Mouse (Mus musculus) hindbrain, embryonic 16.5 days (tissue): ENCODE results near the gene Hist1h4b. TPM values are rescaled to one million over a fixed set of nuclear protein-coding genes. Genes with fewer than 3 reads are reported as not detected.
"Not testable (repeated sequence)": the region's sequence is repeated elsewhere in the genome, so short reads cannot be mapped to it uniquely, and the experiment has no call there.

ENCODE experiments used
- ATAC-seq: fragments of 200-750 bp; cut with Nextera tagmentation; 2 replicates; pipeline ENCODE4 v1.8.0; 2017; ENCODE audit warnings: moderate TSS enrichment, moderate library complexity
- H3K27ac ChIP-seq: fragments of 300-500 bp; sonication (generic); 2 replicates; pipeline ENCODE4 v1.5.1; 2014; ENCODE audit warnings: low read depth, mild to moderate bottlenecking, control low read depth, low read length, moderate library complexity
- H3K27me3 ChIP-seq: fragments of 300-500 bp; sonication (generic); replicated peaks from 2 replicates; pipeline ENCODE4 v1.6.1; 2014; ENCODE audit warnings: low read length; ENCODE audit not compliant: control insufficient read depth, insufficient read depth
- H3K36me3 ChIP-seq: fragments of 300-500 bp; sonication (generic); 2 replicates; pipeline ENCODE4 v1.6.1; 2014; ENCODE audit warnings: mild to moderate bottlenecking, low read length, moderate library complexity, mixed read lengths; ENCODE audit not compliant: control insufficient read depth, insufficient read depth
- H3K4me1 ChIP-seq: fragments of 300-500 bp; sonication (generic); 2 replicates; pipeline ENCODE4 v1.6.1; 2014; ENCODE audit warnings: low read depth, low read length; ENCODE audit not compliant: control insufficient read depth, insufficient read depth
- H3K4me2 ChIP-seq: fragments of 300-500 bp; sonication (generic); 2 replicates; pipeline ENCODE4 v1.6.1; 2014; ENCODE audit warnings: mild to moderate bottlenecking, low read length, control low read depth, moderate library complexity
- H3K4me3 ChIP-seq: fragments of 300-500 bp; sonication (generic); 2 replicates; pipeline ENCODE4 v1.5.1; 2014; ENCODE audit warnings: mild to moderate bottlenecking, low read length, control low read depth, moderate library complexity
- H3K9ac ChIP-seq: fragments of 300-500 bp; sonication (generic); 2 replicates; pipeline ENCODE4 v1.6.1; 2014; ENCODE audit warnings: low read depth, mild to moderate bottlenecking, control low read depth, low read length, moderate library complexity
- H3K9me3 ChIP-seq: fragments of 300-500 bp; sonication (generic); 2 replicates; pipeline ENCODE4 v1.6.1; 2014; ENCODE audit warnings: mild to moderate bottlenecking, low read length, moderate library complexity; ENCODE audit not compliant: control insufficient read depth
- WGBS: fragments of 180-500 bp; shearing (Covaris S2); extraction: QIAGEN DNeasy Blood & Tissue Kit; methylation state at CpG from one replicate; pipeline ENCODE4 v1.1.7; 2014; 5-methylcytosine and 5-hydroxymethylcytosine counted together
- polyA plus RNA-seq: library from polyadenylated mRNA; unstranded; fragments of >200 nt; fragmentation: Nextera tagmentation; extraction: Ambion mirVana; gene quantifications from 2 replicates; pipeline ENCODE4 v1.2.1, GENCODE M21; 2015

Gene Hist1h4b
- polyA plus RNA-seq, 1 experiment from 2014 or later = not detected

GRCm38 (mm10) chr13:23760240-23760971, 3.6 kb downstream of the Hist1h4b start:
- no peak; the same call in 1 of the 2 replicates for ATAC-seq
- Histone ChIP-seq H3K27me3 (no peaks in the 10 kb centered on the region), H3K27ac (peak overlapping the region; percentile 81), H3K36me3 (no peaks in the 10 kb centered on the region), H3K9me3 (no peaks in the 10 kb centered on the region), H3K4me1 (peaks cover 18% of the 10 kb centered on the region), H3K4me3 (peak overlapping the region; percentile 51), H3K9ac (peak overlapping the region; percentile 63), H3K4me2 (peak overlapping the region; percentile 94)
- WGBS = 2% methylated on average over 18 of the region's 27 CpGs

- Histone ChIP-seq H3K4me1 (peaks cover 18% of the 10 kb centered on the region), H3K27ac (peak within 1 kb of the TSS; percentile 82), H3K36me3 (no peaks in the 10 kb centered on the region), H3K27me3 (no peaks in the 10 kb centered on the region), H3K9ac (peak within 1 kb of the TSS; percentile 63), H3K4me3 (peak within 1 kb of the TSS; percentile 51), H3K9me3 (no peaks in the 10 kb centered on the region), H3K4me2 (peak within 1 kb of the TSS; percentile 94)
- under 1% methylated on average over 62 of the region's 72 CpGs for WGBS
- peak; percentile 84 for ATAC-seq
Observed at GRCm38 (mm10) chr13:23760972-23761864, 4.4 kb downstream of the Hist1h4b start, which contains the start of gene Hist1h4a. Hist1h4a (minus strand) TSS chr13:23761230.

GRCm38 (mm10) chr13:23761871-23762821, 5.3 kb downstream of the Hist1h4b start, which contains the start of gene Hist1h3a:
Hist1h3a (minus strand) TSS chr13:23762386.
- H3K27me3 ChIP-seq, H3K9me3 ChIP-seq, H3K36me3 ChIP-seq: not testable (repeated sequence)
- WGBS = under 1% methylated on average over 30 of the region's 52 CpGs
- Histone ChIP-seq H3K27ac (peak within 1 kb of the TSS; percentile 82), H3K9ac (peak within 1 kb of the TSS; percentile 52), H3K4me2 (peak within 1 kb of the TSS; percentile 94), H3K4me1 (peaks cover 18% of the 10 kb centered on the region), H3K4me3 (peak within 1 kb of the TSS; percentile 68)
- peak; percentile 80 for ATAC-seq

GRCm38 (mm10) chr13:23763242-23763585, 6.4 kb downstream of the Hist1h4b start:
- Histone ChIP-seq H3K4me3 (peak overlapping the region; percentile 68), H3K36me3 (no peaks in the 10 kb centered on the region), H3K9ac (no peak overlapping the region), H3K4me1 (peaks cover 15% of the 10 kb centered on the region), H3K4me2 (peak overlapping the region; percentile 94), H3K27ac (peak overlapping the region; percentile 82), H3K27me3 (no peaks in the 10 kb centered on the region), H3K9me3 (no peaks in the 10 kb centered on the region)
- no peak for ATAC-seq
- WGBS = 1% methylated on average over 10 of the region's 10 CpGs

- peak within 1 kb of the TSS; percentile 68 for H3K4me3 ChIP-seq
- no peaks in the 10 kb centered on the region for H3K36me3 ChIP-seq
- ATAC-seq = peak; percentile 80
- H3K9ac ChIP-seq = peak within 1 kb of the TSS; percentile 69
- no peaks in the 10 kb centered on the region for H3K27me3 ChIP-seq
- H3K4me1 ChIP-seq = peaks cover 15% of the 10 kb centered on the region
- H3K9me3 ChIP-seq = no peaks in the 10 kb centered on the region
- WGBS = 4% methylated on average over 34 of the region's 34 CpGs
- H3K27ac ChIP-seq = peak within 1 kb of the TSS; percentile 82
- H3K4me2 ChIP-seq = peak within 1 kb of the TSS; percentile 94
Observed at GRCm38 (mm10) chr13:23763586-23764323, 6.9 kb downstream of the Hist1h4b start, which contains the start of gene Hist1h1a. Hist1h1a (plus strand) TSS chr13:23763666.

- ATAC-seq = no peak
- Histone ChIP-seq H3K9me3 (no peaks in the 10 kb centered on the region), H3K36me3 (no peaks in the 10 kb centered on the region), H3K4me2 (peak overlapping the region; percentile 94), H3K9ac (peak overlapping the region; percentile 69), H3K27me3 (no peaks in the 10 kb centered on the region), H3K4me1 (peaks cover 15% of the 10 kb centered on the region), H3K27ac (peak overlapping the region; percentile 82), H3K4me3 (peak overlapping the region; percentile 68)
- WGBS = 42% methylated on average over 11 of the region's 12 CpGs
Observed at GRCm38 (mm10) chr13:23764324-23765171, 7.7 kb downstream of the Hist1h4b start.

GRCm38 (mm10) chr13:23765172-23765513, 8.3 kb downstream of the Hist1h4b start:
- Histone ChIP-seq H3K36me3 (no peaks in the 10 kb centered on the region), H3K4me3 (no peak overlapping the region), H3K9ac (no peak overlapping the region), H3K9me3 (no peaks in the 10 kb centered on the region), H3K4me1 (peaks cover 12% of the 10 kb centered on the region), H3K27ac (no peak overlapping the region), H3K27me3 (no peaks in the 10 kb centered on the region), H3K4me2 (no peak overlapping the region)
- ATAC-seq = no peak
- WGBS = 74% methylated on average over 1 of the region's 1 CpGs
